Mouse (Mus musculus) thymus, postnatal 0 days (tissue): ENCODE results near the gene Ddx25. TPM values are rescaled to one million over a fixed set of nuclear protein-coding genes. Genes with fewer than 3 reads are reported as not detected.

Experiments used
- DNase-seq: peaks from one replicate; pipeline ENCODE4 v3.0.0-alpha.2; 2015; ENCODE audit warnings: low spot score
- polyA plus RNA-seq: library from polyadenylated mRNA; unstranded; fragments of >200 nt; fragmentation: Nextera tagmentation; extraction: Ambion mirVana; gene quantifications from 2 replicates; pipeline ENCODE4 v1.2.1, GENCODE M21; 2015

Gene Ddx25
- polyA plus RNA-seq, 1 experiment from 2014 or later, result 0.31 TPM

DNA sequence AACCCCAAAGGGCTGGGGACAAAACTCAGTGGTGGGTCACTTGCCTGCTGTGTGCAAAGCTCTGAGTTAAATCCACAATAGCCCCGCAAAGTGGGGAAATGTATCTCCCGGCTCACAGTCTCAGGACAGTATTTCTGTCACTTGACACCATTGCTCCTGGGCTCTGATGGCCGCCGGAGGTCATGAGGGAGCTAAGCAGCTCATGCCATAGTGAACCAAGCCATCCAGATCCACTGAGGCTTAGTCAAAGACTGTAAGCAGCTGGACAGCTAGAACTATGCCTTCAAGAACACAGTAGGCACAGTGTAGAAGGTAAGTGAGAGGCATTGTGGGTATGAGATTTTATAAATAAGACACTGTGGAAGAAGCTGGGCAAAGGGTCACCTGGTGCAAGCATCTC, 63.4 kb downstream of the Ddx25 start:
- no peak for DNase-seq

DNA sequence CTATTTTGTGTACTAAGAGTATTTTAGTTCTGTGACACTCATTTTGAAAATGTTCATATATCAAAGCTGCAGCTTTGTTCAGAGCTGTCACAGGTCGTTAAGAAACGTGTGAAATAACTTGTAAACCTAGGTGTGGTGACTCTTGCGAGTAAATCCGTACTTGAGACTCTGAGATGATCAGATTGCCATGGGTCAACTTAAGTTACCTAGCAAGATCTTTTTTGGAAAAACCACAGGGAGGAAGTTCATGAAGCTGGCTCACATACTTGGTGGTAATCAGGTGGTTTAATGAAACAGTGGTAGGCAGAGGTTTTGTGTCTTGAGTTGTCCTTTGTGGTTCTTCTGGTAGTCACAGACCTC, 64.6 kb downstream of the Ddx25 start:
- DNase-seq, result no peak

DNA sequence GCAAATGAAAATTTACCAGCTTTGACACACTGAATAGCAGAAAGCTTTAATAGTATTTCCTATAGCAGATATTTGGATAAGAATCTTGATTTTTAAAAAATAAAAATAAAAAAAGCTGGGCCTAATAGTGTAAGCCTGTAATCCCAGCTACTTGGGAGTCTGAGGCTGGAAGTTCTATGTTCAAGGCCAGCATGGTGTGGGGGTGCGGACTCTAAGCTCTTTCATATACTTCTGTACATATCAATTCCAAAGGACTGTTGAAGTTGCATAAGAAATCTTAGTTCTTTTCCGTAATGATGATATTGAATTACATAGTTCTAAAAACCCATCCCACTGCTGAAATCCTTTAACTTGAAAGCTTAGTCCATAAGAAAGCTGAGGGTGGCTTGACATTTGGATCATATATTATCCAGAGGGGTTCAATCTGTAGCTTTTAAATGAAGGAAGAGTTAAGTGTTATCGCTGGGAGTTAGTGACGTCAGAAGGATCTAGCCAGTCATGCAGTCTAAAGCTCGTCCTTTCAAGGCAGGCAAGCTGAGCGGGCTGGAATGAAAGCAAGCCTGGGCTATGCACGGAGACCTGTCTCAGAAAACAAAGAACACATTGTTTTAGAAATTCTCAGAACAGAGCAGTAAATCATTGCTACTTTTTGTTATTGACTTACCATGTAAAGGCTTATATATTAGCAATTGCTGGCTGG, 65.1 kb downstream of the Ddx25 start:
- DNase-seq, result no peak

DNA sequence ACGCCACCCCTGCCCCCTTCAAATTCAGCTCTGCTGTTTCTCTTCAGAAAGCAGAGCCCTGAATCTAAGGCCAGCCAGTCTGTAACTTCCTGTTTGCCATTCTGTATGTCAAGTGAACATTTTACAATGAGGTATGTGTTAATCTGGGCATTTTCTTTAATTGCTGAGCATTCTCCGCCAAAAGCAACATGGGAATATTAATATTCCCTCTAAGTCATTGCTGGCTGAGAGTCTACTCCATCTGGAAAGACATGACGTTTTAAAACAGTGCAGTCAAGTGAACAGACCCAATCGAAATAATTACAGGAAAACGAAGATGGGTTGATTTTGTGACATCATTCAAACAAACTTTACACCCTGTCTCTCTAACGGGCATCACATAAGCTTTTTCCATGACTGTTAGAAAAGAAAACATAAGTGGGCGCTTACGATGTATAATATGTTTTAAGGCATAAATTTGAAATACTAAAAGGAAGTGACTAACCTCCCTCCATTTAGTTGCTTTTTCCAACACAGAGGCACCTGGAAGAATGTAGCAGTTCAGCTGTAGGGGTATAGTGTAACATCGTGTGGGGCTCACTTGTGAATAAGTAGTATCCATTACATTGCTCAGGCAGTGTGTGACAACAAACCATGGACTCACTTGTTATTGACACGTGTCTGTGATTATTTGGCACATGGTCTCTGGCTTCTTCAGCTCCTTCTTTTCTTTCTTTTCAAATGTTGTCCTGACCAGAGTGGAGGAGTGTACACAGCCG, 67.0 kb downstream of the Ddx25 start:
- DNase-seq, result no peak

DNA sequence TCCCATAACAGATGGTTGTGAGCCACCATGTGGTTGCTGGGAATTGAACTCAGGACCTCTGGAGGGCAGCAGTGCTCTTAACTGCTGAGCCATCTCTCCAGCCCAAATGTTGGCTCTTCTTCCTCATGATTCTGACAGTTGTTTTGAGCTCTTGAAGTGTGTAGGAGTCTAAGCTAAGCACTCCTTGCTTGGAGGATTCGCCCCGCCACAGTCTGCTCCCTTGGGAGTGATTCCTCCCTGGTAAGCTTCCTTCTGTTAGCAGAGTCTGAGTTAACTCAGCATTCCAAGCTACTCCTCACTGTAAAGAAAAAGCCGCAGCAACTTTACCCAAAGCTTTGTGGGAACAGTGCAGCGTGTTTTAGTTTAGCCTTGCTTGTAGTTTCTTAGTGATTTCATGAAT, 69.8 kb downstream of the Ddx25 start:
- DNase-seq, result no peak

Other genes starting within 250 kb of the Ddx25 start
- 1.5 and 2.0 TPM in 2 replicates for gene Cdon, start 137.4 kb downstream of the Ddx25 start, polyA plus RNA-seq
- gene Gm1113, start 40.3 kb downstream of the Ddx25 start, polyA plus RNA-seq, result 0.07 TPM in 1 of 2 replicates, not detected in the other
- gene Pus3, start 67 bp upstream of the Ddx25 start, polyA plus RNA-seq, result 26.6 and 27.7 TPM in 2 replicates
- gene Pate2, start 11.8 kb upstream of the Ddx25 start, polyA plus RNA-seq, result 0.78 and 1.3 TPM in 2 replicates
- 19.4 and 21.6 TPM in 2 replicates for gene Hyls1, start 11.9 kb upstream of the Ddx25 start, polyA plus RNA-seq
- gene Pate4, start 53.4 kb upstream of the Ddx25 start, polyA plus RNA-seq, result 0.17 TPM in 1 of 2 replicates, not detected in the other
- not detected in 2 replicates for gene Pate3, start 89.7 kb upstream of the Ddx25 start, polyA plus RNA-seq
- not detected in 2 replicates for gene Pate1, start 128.9 kb upstream of the Ddx25 start, polyA plus RNA-seq
- gene Gm17677, start 182.5 kb upstream of the Ddx25 start, polyA plus RNA-seq, result not detected in 2 replicates
- gene Gm17727, start 219.6 kb upstream of the Ddx25 start, polyA plus RNA-seq, result not detected in 2 replicates
- not detected in 2 replicates for gene Gm27235, start 231.6 kb upstream of the Ddx25 start, polyA plus RNA-seq
- gene D730048I06Rik, start 231.6 kb upstream of the Ddx25 start, polyA plus RNA-seq, result not detected in 2 replicates